Mouse (Mus musculus) midbrain, embryonic 14.5 days (tissue): Measurements from ENCODE around the gene Ncl. TPM values are rescaled to one million over a fixed set of nuclear protein-coding genes. Genes with fewer than 3 reads are reported as not detected.

ENCODE experiments used
- ATAC-seq: fragments of 200-750 bp; cut with Nextera tagmentation; 2 replicates; pipeline ENCODE4 v1.8.0; 2017; ENCODE audit warnings: moderate number of reproducible peaks, moderate library complexity; ENCODE audit not compliant: low FRiP score, low TSS enrichment
- DNase-seq: peaks from one replicate; pipeline ENCODE4 v3.0.0-alpha.2; 2015
- H3K27ac ChIP-seq: fragments of 300-500 bp; sonication (generic); replicated peaks from 2 replicates; pipeline ENCODE4 v1.5.1; 2014; ENCODE audit warnings: mild to moderate bottlenecking, low read depth, low read length, moderate library complexity
- H3K27me3 ChIP-seq: fragments of 300-500 bp; sonication (generic); 2 replicates; pipeline ENCODE4 v1.6.1; 2014; ENCODE audit warnings: low read length, control low read depth, mixed read lengths; ENCODE audit not compliant: control insufficient read depth, insufficient read depth
- H3K36me3 ChIP-seq: fragments of 300-500 bp; sonication (generic); 2 replicates; pipeline ENCODE4 v1.6.1; 2014; ENCODE audit warnings: low read length, control low read depth; ENCODE audit not compliant: control insufficient read depth, insufficient read depth
- H3K4me1 ChIP-seq: fragments of 300-500 bp; sonication (generic); 2 replicates; pipeline ENCODE4 v1.6.1; 2014; ENCODE audit warnings: mild to moderate bottlenecking, antibody characterized with exemption, low read length, control low read depth; ENCODE audit not compliant: control insufficient read depth, insufficient read depth
- H3K4me2 ChIP-seq: fragments of 300-500 bp; sonication (generic); 2 replicates; pipeline ENCODE4 v1.6.1; 2014; ENCODE audit warnings: mild to moderate bottlenecking, low read length, moderate library complexity
- H3K4me3 ChIP-seq: fragments of 300-500 bp; sonication (generic); replicated peaks from 2 replicates; pipeline ENCODE4 v1.5.1; 2014; ENCODE audit warnings: low read depth, low read length
- H3K9ac ChIP-seq: fragments of 300-500 bp; sonication (generic); replicated peaks from 2 replicates; pipeline ENCODE4 v1.6.1; 2014; ENCODE audit warnings: mild to moderate bottlenecking, low read length, moderate library complexity
- H3K9me3 ChIP-seq: fragments of 300-500 bp; sonication (generic); 2 replicates; pipeline ENCODE4 v1.6.1; 2016; ENCODE audit warnings: low read length, control low read depth, mixed read lengths; ENCODE audit not compliant: control insufficient read depth
- WGBS: fragments of 180-500 bp; shearing (Covaris S2); extraction: QIAGEN DNeasy Blood & Tissue Kit; methylation state at CpG from one replicate; pipeline ENCODE4 v1.1.7; 2014; 5-methylcytosine and 5-hydroxymethylcytosine counted together
- polyA plus RNA-seq: library from polyadenylated mRNA; unstranded; fragments of >200 nt; fragmentation: Nextera tagmentation; extraction: Ambion mirVana; gene quantifications from 2 replicates; pipeline ENCODE4 v1.2.1, GENCODE M21; 2014

Ncl gene
- polyA plus RNA-seq, 1 experiment from 2014 or later: 154 TPM

GRCm38 (mm10) chr1:86313096-86313771 lies 46.0 kb downstream of the Ncl start:
- H3K4me2 ChIP-seq: no peak overlapping the region
- H3K27me3 ChIP-seq: no peaks in the 10 kb centered on the region
- DNase-seq: no peak
- no peaks in the 10 kb centered on the region for H3K36me3 ChIP-seq
- H3K9me3 ChIP-seq: no peaks in the 10 kb centered on the region
- no peak for ATAC-seq
- H3K4me3 ChIP-seq: no peak overlapping the region
- peaks cover 8% of the 10 kb centered on the region; the same call in 1 of the 2 replicates for H3K4me1 ChIP-seq
- no peak overlapping the region for H3K27ac ChIP-seq
- no peak overlapping the region for H3K9ac ChIP-seq
- WGBS: 46% methylated on average over 16 of the region's 16 CpGs

GRCm38 (mm10) chr1:86312269-86312668 lies 46.9 kb downstream of the Ncl start:
- 78% methylated on average over 3 of the region's 3 CpGs for WGBS

GRCm38 (mm10) chr1:86311467-86312005 lies 47.7 kb downstream of the Ncl start:
- ATAC-seq (no peak), DNase-seq (no peak)
- Histone ChIP-seq H3K36me3 (no peaks in the 10 kb centered on the region), H3K9me3 (no peaks in the 10 kb centered on the region), H3K4me2 (no peak overlapping the region), H3K4me3 (no peak overlapping the region), H3K9ac (no peak overlapping the region), H3K27me3 (no peaks in the 10 kb centered on the region), H3K4me1 (peaks cover 8% of the 10 kb centered on the region; the same call in 1 of the 2 replicates), H3K27ac (no peak overlapping the region)
- 28% methylated on average over 10 of the region's 10 CpGs for WGBS

More at GRCm38 (mm10) chr1:86312269-86312668, 46.9 kb downstream of the Ncl start:
- no peaks in the 10 kb centered on the region for H3K27me3 ChIP-seq
- H3K9me3 ChIP-seq: no peaks in the 10 kb centered on the region
- peaks cover 8% of the 10 kb centered on the region; the same call in 1 of the 2 replicates for H3K4me1 ChIP-seq
- DNase-seq (no peak), ATAC-seq (no peak)
- no peak overlapping the region for H3K9ac ChIP-seq
- no peaks in the 10 kb centered on the region for H3K36me3 ChIP-seq
- no peak overlapping the region for H3K4me2 ChIP-seq
- H3K4me3 ChIP-seq: no peak overlapping the region
- no peak overlapping the region for H3K27ac ChIP-seq

- peak; percentile 4 for DNase-seq
- H3K4me3 ChIP-seq: no peak overlapping the region
- H3K9ac ChIP-seq: no peak overlapping the region
- 14% methylated on average over 15 of the region's 15 CpGs for WGBS
- ATAC-seq: no peak
- H3K4me2 ChIP-seq: no peak overlapping the region
- H3K27me3 ChIP-seq: no peaks in the 10 kb centered on the region
- H3K27ac ChIP-seq: no peak overlapping the region
- no peaks in the 10 kb centered on the region for H3K36me3 ChIP-seq
- H3K9me3 ChIP-seq: no peaks in the 10 kb centered on the region
- peaks cover 8% of the 10 kb centered on the region; the same call in 1 of the 2 replicates for H3K4me1 ChIP-seq
Observed at GRCm38 (mm10) chr1:86310536-86311310, 48.5 kb downstream of the Ncl start.

GRCm38 (mm10) chr1:86309270-86309833 lies 49.8 kb downstream of the Ncl start:
- H3K27me3 ChIP-seq: peaks cover 9% of the 10 kb centered on the region
- no peaks in the 10 kb centered on the region for H3K36me3 ChIP-seq
- DNase-seq: no peak
- no peak overlapping the region for H3K4me3 ChIP-seq
- ATAC-seq: no peak
- no peaks in the 10 kb centered on the region for H3K9me3 ChIP-seq
- no peak overlapping the region for H3K27ac ChIP-seq
- no peak overlapping the region for H3K4me2 ChIP-seq
- 92% methylated on average over 7 of the region's 7 CpGs for WGBS
- no peak overlapping the region for H3K9ac ChIP-seq
- H3K4me1 ChIP-seq: peaks cover 8% of the 10 kb centered on the region; the same call in 1 of the 2 replicates

- Histone ChIP-seq H3K36me3 (no peaks in the 10 kb centered on the region), H3K27me3 (peaks cover 22% of the 10 kb centered on the region), H3K4me3 (no peak overlapping the region), H3K9ac (no peak overlapping the region), H3K4me2 (no peak overlapping the region), H3K9me3 (no peaks in the 10 kb centered on the region), H3K27ac (no peak overlapping the region), H3K4me1 (peaks cover 8% of the 10 kb centered on the region; the same call in 1 of the 2 replicates)
- no peak for ATAC-seq
- DNase-seq: no peak
- 37% methylated on average over 4 of the region's 4 CpGs for WGBS
Observed at GRCm38 (mm10) chr1:86307871-86308641, 51.1 kb downstream of the Ncl start.

- 90% methylated on average over 7 of the region's 7 CpGs for WGBS
- peaks cover 23% of the 10 kb centered on the region for H3K27me3 ChIP-seq
- no peak overlapping the region for H3K4me3 ChIP-seq
- H3K4me1 ChIP-seq: peaks cover 8% of the 10 kb centered on the region; the same call in 1 of the 2 replicates
- H3K9ac ChIP-seq: no peak overlapping the region
- DNase-seq (no peak), ATAC-seq (no peak)
- no peaks in the 10 kb centered on the region for H3K36me3 ChIP-seq
- no peaks in the 10 kb centered on the region for H3K9me3 ChIP-seq
- no peak overlapping the region for H3K27ac ChIP-seq
- no peak overlapping the region for H3K4me2 ChIP-seq
Observed at GRCm38 (mm10) chr1:86307177-86307762, 51.9 kb downstream of the Ncl start.

GRCm38 (mm10) chr1:86306686-86307085 lies 52.5 kb downstream of the Ncl start:
- H3K4me3 ChIP-seq: no peak overlapping the region
- no peaks in the 10 kb centered on the region for H3K36me3 ChIP-seq
- no peaks in the 10 kb centered on the region for H3K9me3 ChIP-seq
- no peak overlapping the region for H3K27ac ChIP-seq
- 90% methylated on average over 3 of the region's 3 CpGs for WGBS
- DNase-seq (no peak), ATAC-seq (no peak)
- H3K4me1 ChIP-seq: peaks cover 8% of the 10 kb centered on the region; the same call in 1 of the 2 replicates
- H3K4me2 ChIP-seq: no peak overlapping the region
- no peak overlapping the region for H3K9ac ChIP-seq
- H3K27me3 ChIP-seq: peaks cover 23% of the 10 kb centered on the region
